Mouse (Mus musculus): Measurements from ENCODE around the gene Slc23a4. TPM values are rescaled to one million over a fixed set of nuclear protein-coding genes. Genes with fewer than 3 reads are reported as not detected.
A peak's percentile ranks its signal among the peaks of the same experiment; 100 is the strongest.

Gene Slc23a4
- polyA plus RNA-seq, 1 experiment, result not detected

DNA sequence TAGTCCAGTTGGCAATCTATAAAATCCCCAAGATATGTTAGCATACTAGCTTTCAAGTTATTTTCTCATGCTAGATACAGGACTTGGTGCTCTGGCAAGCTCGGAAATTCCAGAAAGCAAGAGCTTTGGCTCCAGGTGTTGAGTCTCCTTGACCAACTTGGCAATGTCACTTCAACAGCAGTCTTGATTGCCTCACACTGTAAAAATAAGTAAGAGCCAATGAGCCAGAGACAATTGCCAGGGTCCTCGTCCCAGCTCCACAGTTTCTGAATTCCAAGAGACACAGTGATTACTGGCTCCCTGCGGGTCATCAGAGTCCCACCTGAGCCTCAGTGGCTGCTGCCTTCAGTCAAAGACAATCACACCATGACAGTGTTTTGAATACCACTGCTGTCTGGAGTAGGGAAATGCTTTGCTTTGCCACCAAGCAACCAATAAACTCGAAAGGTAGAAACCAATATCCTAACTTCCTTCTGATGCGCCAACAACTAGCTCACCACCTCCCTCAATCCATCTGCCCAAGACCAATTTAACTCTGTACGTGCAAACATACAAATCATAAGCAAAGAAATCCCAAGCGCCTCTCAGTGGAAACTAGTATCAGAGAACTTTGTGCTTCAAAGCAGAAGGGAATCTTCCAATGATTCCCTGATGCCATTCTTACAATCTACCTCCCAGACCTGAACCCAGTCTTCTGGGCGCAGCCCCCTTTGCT is 78.4 kb downstream of the Slc23a4 start:
- Histone ChIP-seq H3K4me3 (replicated peaks) (peak overlapping the region; percentile 97), H3K4me1 (ENCODE audit: control insufficient read depth) (peaks cover 82% of the 10 kb centered on the region), H3K36me3 (ENCODE audit: control insufficient read depth) (peaks cover 47% of the 10 kb centered on the region), H3K27me3 (ENCODE audit: control insufficient read depth) (no peaks in the 10 kb centered on the region), H3K9me3 (ENCODE audit: control insufficient read depth, low read length) (no peaks in the 10 kb centered on the region)
- TF ChIP-seq TAL1 (IDR thresholded peaks at IDR 0.05; ENCODE audit: low read length) (no peak), GATA1 (IDR thresholded peaks at IDR 0.05; ENCODE audit: low read length) (no peak)

DNA sequence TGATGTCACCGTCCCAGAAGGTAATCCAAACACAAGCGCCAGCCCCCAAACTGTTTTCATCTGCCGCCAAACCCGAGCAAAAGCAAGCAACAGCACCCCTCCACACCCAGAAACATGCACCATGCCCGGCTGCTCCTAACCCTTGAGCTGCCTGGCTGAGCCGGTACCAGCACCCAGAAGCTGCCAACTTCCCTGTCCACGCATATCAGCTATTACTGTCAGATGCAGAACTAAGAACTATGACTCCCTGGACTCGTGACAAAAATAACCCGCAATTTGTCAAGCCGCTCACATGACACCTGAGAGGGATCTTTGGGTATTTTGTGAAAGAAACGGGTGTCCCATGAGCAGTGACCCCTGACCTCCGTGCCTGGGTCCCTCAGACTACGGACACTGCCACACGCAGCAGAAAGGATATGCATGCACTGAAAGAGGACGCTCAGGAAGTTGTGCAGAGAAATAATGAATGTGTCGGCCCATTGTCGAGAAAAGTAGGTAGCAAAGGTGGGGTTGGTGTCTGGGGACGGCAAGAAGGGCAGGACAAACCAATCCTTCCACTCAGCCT is 80.4 kb downstream of the Slc23a4 start:
- Histone ChIP-seq H3K4me3 (replicated peaks) (peak overlapping the region; percentile 55), H3K9me3 (ENCODE audit: control insufficient read depth, low read length) (no peaks in the 10 kb centered on the region), H3K27me3 (ENCODE audit: control insufficient read depth) (no peaks in the 10 kb centered on the region), H3K4me1 (ENCODE audit: control insufficient read depth) (peaks cover 85% of the 10 kb centered on the region), H3K36me3 (ENCODE audit: control insufficient read depth) (peaks cover 67% of the 10 kb centered on the region)
- no peak for TF ChIP-seq TAL1 (IDR thresholded peaks at IDR 0.05; ENCODE audit: low read length)
- no peak for TF ChIP-seq GATA1 (IDR thresholded peaks at IDR 0.05; ENCODE audit: low read length)

DNA sequence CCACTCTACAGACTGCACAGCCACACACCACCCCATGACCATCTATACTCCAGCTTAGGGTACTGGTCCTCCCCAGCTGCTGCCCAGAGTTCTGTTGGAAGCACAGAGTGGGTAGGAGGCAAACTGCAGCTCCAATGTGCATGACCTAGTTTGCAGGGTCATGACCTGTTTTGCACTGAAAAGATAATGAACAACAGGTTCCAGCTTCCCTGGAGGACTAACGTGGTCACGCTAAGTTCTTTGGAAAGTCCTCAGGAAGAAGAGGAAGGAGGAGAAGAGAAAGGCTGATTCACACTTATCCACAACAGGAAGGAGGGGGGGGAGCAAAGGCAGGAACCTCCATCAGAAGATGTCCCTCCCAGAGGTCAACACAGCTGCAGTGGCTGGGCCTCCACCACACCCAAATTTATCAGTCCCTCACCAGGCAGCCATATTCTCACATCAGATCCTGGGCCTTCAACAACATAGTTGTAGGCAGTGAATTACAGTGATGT is 81.0 kb downstream of the Slc23a4 start:
- Histone ChIP-seq H3K4me1 (ENCODE audit: control insufficient read depth) (peaks cover 87% of the 10 kb centered on the region), H3K27me3 (ENCODE audit: control insufficient read depth) (no peaks in the 10 kb centered on the region), H3K36me3 (ENCODE audit: control insufficient read depth) (peaks cover 73% of the 10 kb centered on the region), H3K4me3 (replicated peaks) (peak overlapping the region; percentile 55), H3K9me3 (ENCODE audit: control insufficient read depth, low read length) (no peaks in the 10 kb centered on the region)
- TF ChIP-seq TAL1 (IDR thresholded peaks at IDR 0.05; ENCODE audit: low read length), result peak; percentile 67
- peak; percentile 52 for TF ChIP-seq GATA1 (IDR thresholded peaks at IDR 0.05; ENCODE audit: low read length)

DNA sequence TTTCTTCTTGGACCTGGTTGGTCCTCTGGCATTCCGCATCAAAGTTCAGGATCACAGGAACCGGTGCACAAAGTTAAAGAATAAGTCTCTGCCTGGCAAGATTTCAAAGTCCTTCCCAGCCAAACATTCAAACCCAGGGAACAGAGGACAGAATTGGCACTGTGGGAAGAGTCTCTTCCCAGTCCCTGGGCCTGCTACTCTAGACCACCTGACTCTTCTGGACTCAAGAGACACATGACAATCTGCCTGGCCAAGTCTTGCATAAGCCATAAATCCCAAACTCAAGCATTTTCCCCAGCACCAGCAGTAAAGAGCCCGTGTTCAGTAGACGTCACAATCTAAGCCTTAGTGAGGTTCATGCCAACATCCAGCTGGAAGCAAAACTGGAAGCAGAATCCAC is 81.5 kb downstream of the Slc23a4 start:
- Histone ChIP-seq H3K9me3 (ENCODE audit: control insufficient read depth, low read length) (no peaks in the 10 kb centered on the region), H3K4me1 (ENCODE audit: control insufficient read depth) (peaks cover 88% of the 10 kb centered on the region), H3K4me3 (replicated peaks) (peak overlapping the region; percentile 55), H3K27me3 (ENCODE audit: control insufficient read depth) (no peaks in the 10 kb centered on the region), H3K36me3 (ENCODE audit: control insufficient read depth) (peaks cover 78% of the 10 kb centered on the region)
- TF ChIP-seq TAL1 (IDR thresholded peaks at IDR 0.05; ENCODE audit: low read length) (no peak), GATA1 (IDR thresholded peaks at IDR 0.05; ENCODE audit: low read length) (no peak)

DNA sequence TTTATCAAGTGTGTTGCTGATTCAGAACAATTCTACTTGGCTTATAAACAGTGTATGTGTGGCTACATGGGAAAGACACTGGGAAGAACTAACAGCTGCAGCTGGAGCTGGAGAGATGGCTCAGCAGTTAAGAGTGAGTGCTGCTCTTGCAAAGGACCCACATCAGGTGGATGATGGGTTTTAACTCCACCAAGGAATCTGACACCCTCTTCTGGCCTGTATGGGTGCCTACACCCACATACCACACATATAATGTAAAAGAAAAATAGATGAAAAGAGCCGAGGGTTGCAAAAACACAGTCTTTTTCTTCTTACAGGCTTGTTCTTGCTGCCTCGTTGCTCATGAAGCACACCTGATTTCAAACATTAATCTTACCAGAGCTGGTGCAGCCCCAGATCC is 82.1 kb downstream of the Slc23a4 start:
- H3K4me3 ChIP-seq (replicated peaks), result no peak overlapping the region
- TF ChIP-seq GATA1 (IDR thresholded peaks at IDR 0.05; ENCODE audit: low read length) (no peak), TAL1 (IDR thresholded peaks at IDR 0.05; ENCODE audit: low read length) (no peak)
- no peaks in the 10 kb centered on the region for H3K9me3 ChIP-seq (ENCODE audit: control insufficient read depth, low read length)
- no peaks in the 10 kb centered on the region for H3K27me3 ChIP-seq (ENCODE audit: control insufficient read depth)
- peaks cover 84% of the 10 kb centered on the region for H3K4me1 ChIP-seq (ENCODE audit: control insufficient read depth)
- peaks cover 83% of the 10 kb centered on the region for H3K36me3 ChIP-seq (ENCODE audit: control insufficient read depth)

DNA sequence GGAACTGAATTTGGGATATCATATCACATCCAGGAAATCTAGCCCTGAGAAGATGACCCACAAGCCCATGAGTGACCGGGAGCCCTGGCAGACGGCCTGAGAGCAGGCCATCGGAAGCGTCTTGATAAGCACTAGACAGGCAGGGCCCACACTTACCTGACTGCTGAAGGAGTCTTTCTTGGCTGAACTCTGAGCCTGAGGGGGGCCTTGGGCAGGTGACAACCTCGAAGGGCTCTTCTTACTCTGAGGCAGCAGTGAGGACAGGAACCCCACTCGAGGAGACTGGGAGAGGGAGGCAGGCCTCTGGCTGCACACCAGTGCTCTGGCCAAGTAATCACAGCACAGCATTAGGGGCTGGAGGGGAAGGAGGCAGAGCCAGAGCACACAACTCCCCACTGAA is 83.8 kb downstream of the Slc23a4 start:
- no peaks in the 10 kb centered on the region for H3K9me3 ChIP-seq (ENCODE audit: control insufficient read depth, low read length)
- H3K27me3 ChIP-seq (ENCODE audit: control insufficient read depth), result no peaks in the 10 kb centered on the region
- peaks cover 70% of the 10 kb centered on the region for H3K4me1 ChIP-seq (ENCODE audit: control insufficient read depth)
- TF ChIP-seq GATA1 (IDR thresholded peaks at IDR 0.05; ENCODE audit: low read length), result no peak
- no peak for TF ChIP-seq TAL1 (IDR thresholded peaks at IDR 0.05; ENCODE audit: low read length)
- no peak overlapping the region for H3K4me3 ChIP-seq (replicated peaks)
- H3K36me3 ChIP-seq (ENCODE audit: control insufficient read depth), result peaks cover 99% of the 10 kb centered on the region

DNA sequence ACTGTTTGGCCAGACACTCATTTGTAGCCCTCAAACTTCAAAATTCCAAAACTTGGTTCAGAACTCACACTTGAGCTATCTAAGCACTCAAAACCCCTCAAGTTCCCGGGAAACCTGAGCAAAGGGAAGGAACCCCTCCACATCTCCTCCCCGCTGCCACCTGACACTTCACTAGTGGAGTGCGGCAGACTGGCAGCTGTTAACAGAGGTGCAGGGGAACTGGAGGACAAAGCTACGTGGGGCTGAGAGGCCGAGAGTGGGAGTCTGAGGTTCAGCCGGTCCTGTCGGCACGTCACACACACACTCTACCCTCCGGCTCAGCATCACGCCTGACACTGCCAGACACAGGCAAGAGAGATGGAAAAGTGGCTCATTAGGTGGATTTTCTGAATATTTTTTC is 84.4 kb downstream of the Slc23a4 start:
- Histone ChIP-seq H3K4me1 (ENCODE audit: control insufficient read depth) (peaks cover 69% of the 10 kb centered on the region), H3K27me3 (ENCODE audit: control insufficient read depth) (no peaks in the 10 kb centered on the region), H3K4me3 (replicated peaks) (no peak overlapping the region), H3K9me3 (ENCODE audit: control insufficient read depth, low read length) (no peaks in the 10 kb centered on the region), H3K36me3 (ENCODE audit: control insufficient read depth) (peaks cover 99% of the 10 kb centered on the region)
- TF ChIP-seq TAL1 (IDR thresholded peaks at IDR 0.05; ENCODE audit: low read length) (no peak), GATA1 (IDR thresholded peaks at IDR 0.05; ENCODE audit: low read length) (no peak)

DNA sequence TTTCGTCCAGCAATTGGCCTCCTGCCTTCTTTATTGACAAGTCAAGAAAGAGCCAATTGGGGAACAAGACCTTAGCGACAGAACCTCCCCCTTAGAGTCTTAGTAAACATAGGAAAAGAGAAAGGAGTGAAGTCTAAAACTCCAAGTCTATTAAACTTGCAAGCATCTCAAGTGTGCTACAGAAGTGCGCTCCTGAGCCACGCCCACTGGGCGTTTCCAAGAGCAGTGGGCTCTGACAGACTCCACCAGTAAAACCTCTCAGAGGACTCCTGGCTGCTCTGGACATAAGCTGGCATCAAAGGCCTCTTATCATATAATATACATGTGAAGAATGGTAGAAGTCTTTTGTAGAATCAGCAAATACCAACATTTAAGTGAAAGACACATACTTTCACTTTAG is 84.8 kb downstream of the Slc23a4 start:
- Histone ChIP-seq H3K27me3 (ENCODE audit: control insufficient read depth) (no peaks in the 10 kb centered on the region), H3K4me3 (replicated peaks) (no peak overlapping the region), H3K4me1 (ENCODE audit: control insufficient read depth) (peaks cover 64% of the 10 kb centered on the region), H3K36me3 (ENCODE audit: control insufficient read depth) (peaks cover 98% of the 10 kb centered on the region), H3K9me3 (ENCODE audit: control insufficient read depth, low read length) (no peaks in the 10 kb centered on the region)
- TF ChIP-seq GATA1 (IDR thresholded peaks at IDR 0.05; ENCODE audit: low read length), result no peak
- no peak for TF ChIP-seq TAL1 (IDR thresholded peaks at IDR 0.05; ENCODE audit: low read length)

DNA sequence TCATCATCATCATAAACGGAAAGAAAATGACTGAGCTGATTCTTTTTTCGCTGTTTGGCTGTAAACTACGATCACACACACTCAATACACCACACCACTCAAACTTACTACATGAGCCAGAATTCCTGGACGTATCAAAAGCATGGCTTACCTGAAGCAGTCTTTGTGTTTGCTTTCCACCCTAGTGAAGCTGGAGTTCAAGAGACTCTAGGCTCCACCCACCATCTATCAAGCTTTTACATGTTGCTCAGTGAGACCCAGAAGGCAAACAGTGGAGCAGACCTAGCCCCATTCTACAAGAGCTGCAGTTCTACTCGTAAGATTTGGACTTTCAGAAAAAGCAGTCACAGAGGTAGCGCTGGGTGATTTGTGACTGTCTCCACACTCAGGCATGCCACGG is 85.6 kb downstream of the Slc23a4 start:
- H3K36me3 ChIP-seq (ENCODE audit: control insufficient read depth), result peaks cover 99% of the 10 kb centered on the region
- peaks cover 56% of the 10 kb centered on the region for H3K4me1 ChIP-seq (ENCODE audit: control insufficient read depth)

More for the DNA sequence above, 85.6 kb downstream of the Slc23a4 start:
- no peaks in the 10 kb centered on the region for H3K9me3 ChIP-seq (ENCODE audit: control insufficient read depth, low read length)
- H3K4me3 ChIP-seq (replicated peaks), result no peak overlapping the region
- H3K27me3 ChIP-seq (ENCODE audit: control insufficient read depth), result no peaks in the 10 kb centered on the region
- TF ChIP-seq GATA1 (IDR thresholded peaks at IDR 0.05; ENCODE audit: low read length), result no peak
- TF ChIP-seq TAL1 (IDR thresholded peaks at IDR 0.05; ENCODE audit: low read length), result no peak
